Mouse (Mus musculus) kidney, embryonic 14.5 days (tissue): ENCODE measurements at regions not wholly inside any gene's neighbourhood (a gene's known extent, or its start where the extent isn't known, plus 50 kb on each side); places are given as distances from the start of the nearest gene placed in this dataset.
"Not testable (repeated sequence)": the region's sequence is repeated elsewhere in the genome, so short reads cannot be mapped to it uniquely, and the experiment has no call there.

Source experiments
- ATAC-seq: fragments of 200-750 bp; cut with Nextera tagmentation; 2 replicates; pipeline ENCODE4 v1.8.0; 2017; ENCODE audit warnings: moderate number of reproducible peaks, mild to moderate bottlenecking, moderate TSS enrichment, moderate library complexity; ENCODE audit not compliant: low FRiP score, low TSS enrichment
- H3K27ac ChIP-seq: fragments of 300-500 bp; sonication (generic); 2 replicates; pipeline ENCODE4 v1.5.1; 2014; ENCODE audit warnings: low read depth, mild to moderate bottlenecking, low read length, moderate library complexity, mixed read lengths
- H3K27me3 ChIP-seq: fragments of 300-500 bp; sonication (generic); 2 replicates; pipeline ENCODE4 v1.6.1; 2014; ENCODE audit warnings: mild to moderate bottlenecking, low read length; ENCODE audit not compliant: control insufficient read depth, insufficient read depth
- H3K36me3 ChIP-seq: fragments of 300-500 bp; sonication (generic); 2 replicates; pipeline ENCODE4 v1.6.1; 2014; ENCODE audit warnings: low read length, mixed read lengths; ENCODE audit not compliant: control insufficient read depth, insufficient read depth
- H3K4me1 ChIP-seq: fragments of 300-500 bp; sonication (generic); 2 replicates; pipeline ENCODE4 v1.6.1; 2014; ENCODE audit warnings: low read length, mixed read lengths; ENCODE audit not compliant: control insufficient read depth, insufficient read depth
- H3K4me2 ChIP-seq: fragments of 300-500 bp; sonication (generic); replicated peaks from 2 replicates; pipeline ENCODE4 v1.6.1; 2014; ENCODE audit warnings: low read depth, mild to moderate bottlenecking, low read length
- H3K4me3 ChIP-seq: fragments of 300-500 bp; sonication (generic); 2 replicates; pipeline ENCODE4 v1.5.1; 2014; ENCODE audit warnings: mild to moderate bottlenecking, low read length
- H3K9ac ChIP-seq: fragments of 300-500 bp; sonication (generic); 2 replicates; pipeline ENCODE4 v1.6.1; 2014; ENCODE audit warnings: low read depth, mild to moderate bottlenecking, low read length, moderate library complexity
- H3K9me3 ChIP-seq: fragments of 300-500 bp; sonication (generic); 2 replicates; pipeline ENCODE4 v1.6.1; 2016; ENCODE audit warnings: low read length; ENCODE audit not compliant: control insufficient read depth
- WGBS: fragments of 180-500 bp; shearing (Covaris S2); extraction: QIAGEN DNeasy Blood & Tissue Kit; methylation state at CpG from one replicate; pipeline ENCODE4 v1.1.7; 2014; 5-methylcytosine and 5-hydroxymethylcytosine counted together

DNA sequence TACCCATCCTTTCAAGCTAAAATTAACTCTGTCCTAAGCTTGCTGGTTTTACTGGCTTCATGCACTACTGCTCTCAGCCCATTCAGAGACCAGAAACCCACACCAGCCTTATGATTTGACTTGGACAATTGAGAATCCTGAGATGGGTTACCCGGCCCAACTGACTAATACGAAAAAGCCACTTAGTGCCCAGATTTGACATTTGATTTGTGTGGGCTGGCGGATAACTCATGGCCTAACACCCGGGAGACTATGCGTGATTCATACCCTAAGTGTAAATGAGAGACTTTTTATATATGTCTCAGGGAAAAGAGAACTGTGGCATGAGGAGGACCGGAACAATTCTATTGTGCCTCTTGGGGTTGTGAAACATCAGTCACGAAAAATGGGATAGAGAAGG lies 126.3 kb upstream of the Hpf1 start:
- Histone ChIP-seq H3K36me3 (no peaks in the 10 kb centered on the region), H3K4me2 (no peak overlapping the region), H3K27me3 (no peaks in the 10 kb centered on the region), H3K9ac (no peak overlapping the region), H3K9me3 (no peaks in the 10 kb centered on the region), H3K4me1 (no peaks in the 10 kb centered on the region), H3K27ac (no peak overlapping the region), H3K4me3 (no peak overlapping the region)
- WGBS = 78% methylated on average over 7 of the region's 7 CpGs
- no peak for ATAC-seq

DNA sequence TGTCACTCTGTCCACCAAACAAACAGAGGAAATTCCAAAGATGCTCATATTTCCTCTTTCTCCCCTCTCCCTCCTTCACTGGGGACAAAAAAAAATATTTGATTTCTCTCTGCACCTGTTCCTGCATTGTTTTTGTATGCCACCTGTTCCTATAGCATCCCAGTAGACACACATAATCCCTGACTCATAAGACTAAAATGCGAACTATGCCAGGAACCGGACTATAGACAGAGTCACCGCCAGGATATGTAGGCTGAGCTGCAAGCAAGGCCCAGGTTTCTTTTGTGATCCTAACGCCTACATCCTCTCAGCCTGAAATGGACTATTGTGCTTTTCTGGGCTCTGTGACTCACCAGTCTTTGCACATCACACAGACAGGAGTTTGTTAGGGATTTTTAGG lies 116.9 kb upstream of the Hpf1 start:
- ATAC-seq = no peak
- no peak overlapping the region for H3K9ac ChIP-seq
- WGBS = 66% methylated on average over 4 of the region's 4 CpGs
- H3K4me1 ChIP-seq = no peaks in the 10 kb centered on the region
- no peak overlapping the region for H3K27ac ChIP-seq
- no peaks in the 10 kb centered on the region for H3K27me3 ChIP-seq
- H3K4me2 ChIP-seq = no peak overlapping the region
- H3K9me3 ChIP-seq = no peaks in the 10 kb centered on the region
- no peaks in the 10 kb centered on the region for H3K36me3 ChIP-seq
- no peak overlapping the region for H3K4me3 ChIP-seq

DNA sequence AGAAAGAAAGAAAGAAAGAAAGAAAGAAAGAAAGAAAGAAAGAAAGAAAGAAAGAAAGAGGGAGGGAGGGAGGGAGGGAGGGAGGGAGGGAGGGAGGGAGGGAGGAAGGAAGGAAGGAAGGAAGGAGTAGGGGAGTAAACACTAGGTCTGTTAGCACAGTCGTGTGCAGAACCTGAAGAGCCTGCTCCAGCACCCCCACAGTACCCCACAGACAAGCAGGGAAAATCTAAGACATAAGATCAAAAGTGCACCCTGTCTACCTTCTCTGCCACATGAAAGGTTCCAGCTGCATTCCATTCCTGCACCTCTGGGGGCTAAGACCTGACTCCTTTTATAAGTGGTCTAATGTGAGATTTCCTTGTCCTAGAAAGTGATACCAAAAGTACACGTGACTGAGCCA lies 114.0 kb upstream of the Hpf1 start:
- WGBS = 41% methylated on average over 2 of the region's 2 CpGs
- not testable (repeated sequence) for H3K27me3 ChIP-seq, H3K36me3 ChIP-seq, H3K9me3 ChIP-seq, H3K9ac ChIP-seq, ATAC-seq, H3K4me1 ChIP-seq, H3K4me2 ChIP-seq, H3K4me3 ChIP-seq, H3K27ac ChIP-seq

DNA sequence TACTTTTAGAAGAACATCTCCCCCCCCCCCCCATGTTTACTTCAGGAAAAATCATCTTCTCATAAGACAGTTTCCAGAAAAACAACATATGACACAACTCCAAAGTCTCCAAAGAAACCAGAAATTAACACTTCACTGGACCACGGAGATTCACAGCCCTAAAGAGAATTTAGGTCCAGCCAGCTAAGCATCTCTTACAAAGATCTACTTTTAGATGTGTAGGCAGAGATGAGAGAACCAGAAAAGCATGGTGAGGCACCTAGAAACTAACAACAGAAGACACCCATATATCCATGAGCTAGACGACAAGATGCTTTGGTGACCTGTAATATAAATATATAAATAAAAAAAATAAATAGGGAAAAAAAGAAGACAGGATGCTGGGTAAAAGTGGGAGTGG lies 105.2 kb upstream of the Hpf1 start:
- Histone ChIP-seq H3K27ac (no peak overlapping the region), H3K4me1 (no peaks in the 10 kb centered on the region), H3K4me2 (no peak overlapping the region), H3K9me3 (no peaks in the 10 kb centered on the region), H3K4me3 (no peak overlapping the region), H3K36me3 (no peaks in the 10 kb centered on the region), H3K9ac (no peak overlapping the region), H3K27me3 (no peaks in the 10 kb centered on the region)
- WGBS = 88% methylated on average over 2 of the region's 2 CpGs
- no peak for ATAC-seq

DNA sequence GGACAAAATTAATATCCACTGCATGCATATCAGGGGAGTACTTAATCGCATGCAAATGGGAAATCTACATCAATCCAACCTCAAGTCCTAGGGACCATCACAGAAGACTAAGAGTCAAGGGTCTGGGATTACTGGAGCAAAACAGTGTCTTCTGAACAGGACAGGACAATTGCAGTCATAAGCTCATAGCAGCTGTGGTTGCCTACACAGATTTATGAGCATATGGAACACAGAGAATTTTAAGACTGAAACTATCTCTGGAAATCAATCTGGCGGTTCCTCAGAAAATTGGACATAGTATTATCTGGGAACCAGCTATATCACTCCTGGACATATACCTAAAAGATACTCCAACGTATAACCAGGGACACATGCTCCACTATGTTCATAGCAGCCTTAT lies 99.8 kb upstream of the Hpf1 start:
- Histone ChIP-seq H3K4me1 (no peaks in the 10 kb centered on the region), H3K4me3 (no peak overlapping the region), H3K27me3 (no peaks in the 10 kb centered on the region), H3K27ac (no peak overlapping the region), H3K9ac (no peak overlapping the region), H3K4me2 (no peak overlapping the region), H3K9me3 (no peaks in the 10 kb centered on the region), H3K36me3 (no peaks in the 10 kb centered on the region)
- ATAC-seq = no peak
- WGBS = 92% methylated on average over 3 of the region's 3 CpGs

DNA sequence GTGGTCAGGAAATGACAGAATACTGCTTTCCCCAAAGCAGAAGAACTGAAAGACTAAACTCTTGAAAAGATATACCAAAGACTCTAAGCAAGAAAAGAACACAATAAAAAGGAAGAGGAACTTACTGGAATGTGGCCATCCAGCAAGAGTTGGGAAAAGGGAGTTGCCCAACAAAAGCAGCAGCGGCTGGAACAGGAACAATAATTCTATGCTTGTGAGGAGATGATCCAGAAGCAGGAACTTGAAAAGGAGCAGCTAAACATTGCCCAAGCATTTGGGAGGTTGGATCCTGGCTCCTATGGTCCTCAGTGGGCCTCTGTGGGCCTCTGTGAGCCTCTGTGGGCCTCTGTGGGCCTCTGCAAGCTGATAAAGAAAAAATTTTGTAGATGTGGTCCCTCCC lies 97.7 kb upstream of the Hpf1 start:
- H3K27me3 ChIP-seq = no peaks in the 10 kb centered on the region
- H3K9me3 ChIP-seq = no peaks in the 10 kb centered on the region
- no peak overlapping the region for H3K4me2 ChIP-seq
- WGBS = 67% methylated on average over 1 of the region's 1 CpGs
- no peak for ATAC-seq
- no peaks in the 10 kb centered on the region for H3K4me1 ChIP-seq
- H3K9ac ChIP-seq = no peak overlapping the region
- no peak overlapping the region for H3K27ac ChIP-seq
- no peak overlapping the region for H3K4me3 ChIP-seq
- no peaks in the 10 kb centered on the region for H3K36me3 ChIP-seq

DNA sequence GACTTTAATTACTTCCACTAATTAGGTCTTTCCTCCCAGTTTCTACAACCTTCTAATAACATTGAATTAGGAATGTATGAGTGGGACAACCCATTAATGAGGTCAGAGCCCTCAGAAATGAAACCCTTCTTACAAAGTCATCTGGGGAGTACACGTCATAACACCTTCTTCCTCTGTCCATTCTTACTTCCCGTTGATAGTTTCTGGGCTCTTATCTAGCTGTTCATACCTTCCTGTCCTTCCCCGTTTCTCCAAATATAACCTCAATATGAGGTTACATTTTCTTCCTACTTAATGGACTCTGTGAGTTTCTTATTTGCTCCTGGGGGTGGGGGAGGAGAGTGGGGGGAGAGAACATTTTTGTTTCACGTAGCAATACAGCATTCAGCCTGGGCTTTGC lies 85.4 kb upstream of the Hpf1 start:
- Histone ChIP-seq H3K27ac (no peak overlapping the region), H3K9ac (no peak overlapping the region), H3K36me3 (no peaks in the 10 kb centered on the region), H3K4me2 (no peak overlapping the region), H3K4me3 (no peak overlapping the region), H3K4me1 (no peaks in the 10 kb centered on the region), H3K27me3 (no peaks in the 10 kb centered on the region), H3K9me3 (no peaks in the 10 kb centered on the region)
- ATAC-seq = no peak
- 78% methylated on average over 4 of the region's 4 CpGs for WGBS

DNA sequence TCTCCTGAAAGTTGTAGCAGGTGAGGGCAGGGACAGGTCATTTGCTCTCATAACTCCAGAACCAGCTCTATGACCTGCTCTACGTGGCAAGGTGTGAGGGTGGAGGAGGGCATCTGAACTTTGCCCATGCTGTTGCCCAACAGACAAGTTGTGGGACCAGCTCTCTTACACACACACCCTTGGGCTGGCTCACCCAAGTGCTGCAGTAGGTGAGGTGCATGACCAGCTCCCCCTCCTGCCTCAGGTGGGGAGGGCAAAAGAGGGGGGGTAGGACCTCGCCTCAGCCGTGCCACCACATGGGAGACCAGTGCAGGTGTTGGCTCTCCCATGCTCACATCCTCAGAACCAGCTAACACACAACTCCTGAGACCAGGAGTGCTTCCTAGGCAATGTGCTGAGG lies 83.4 kb upstream of the Hpf1 start:
- no peaks in the 10 kb centered on the region for H3K36me3 ChIP-seq
- no peak overlapping the region for H3K4me3 ChIP-seq
- no peak overlapping the region for H3K9ac ChIP-seq
- H3K9me3 ChIP-seq = no peaks in the 10 kb centered on the region
- no peaks in the 10 kb centered on the region for H3K4me1 ChIP-seq
- no peak overlapping the region for H3K4me2 ChIP-seq
- 76% methylated on average over 3 of the region's 3 CpGs for WGBS
- ATAC-seq = no peak
- no peak overlapping the region for H3K27ac ChIP-seq
- no peaks in the 10 kb centered on the region for H3K27me3 ChIP-seq

DNA sequence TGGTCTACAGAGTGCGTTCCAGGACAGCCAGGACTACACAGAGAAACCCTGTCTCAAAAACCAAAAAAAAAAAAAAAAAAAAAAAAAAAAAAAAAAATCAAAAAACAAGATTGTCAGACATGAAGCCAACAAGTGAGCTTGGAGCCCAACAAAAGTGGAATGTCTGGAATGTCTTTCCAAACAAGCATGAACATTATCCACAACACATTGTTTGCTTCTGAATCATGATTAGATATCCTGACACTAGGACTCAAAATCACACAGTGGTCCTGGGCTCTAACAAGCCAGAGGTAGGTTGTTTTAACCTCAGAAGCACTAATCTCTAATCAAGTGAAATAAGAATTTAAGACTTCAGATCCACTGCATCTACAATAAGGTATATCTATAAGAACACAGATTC lies 80.4 kb upstream of the Hpf1 start:
- 70% methylated on average over 1 of the region's 1 CpGs for WGBS
- H3K9ac ChIP-seq = no peak overlapping the region
- ATAC-seq = no peak

DNA sequence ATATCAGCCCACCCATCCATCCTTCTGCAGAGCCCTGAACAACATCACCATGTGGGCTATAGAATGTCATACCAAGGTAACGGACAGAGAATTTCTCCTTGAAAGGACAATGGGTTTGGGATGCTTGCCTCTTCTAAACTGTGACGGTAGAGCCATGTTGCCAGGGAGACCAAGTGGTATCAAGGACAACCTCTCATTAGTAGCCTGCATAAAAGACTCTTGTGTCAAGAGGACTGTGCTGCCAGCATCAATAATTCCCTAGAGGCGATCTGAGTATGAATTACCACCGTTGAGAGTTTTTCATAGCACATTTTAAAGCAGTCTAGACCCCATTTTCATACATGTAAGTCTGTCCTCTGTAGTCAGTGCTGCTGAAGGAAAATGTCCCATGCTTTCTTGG lies 79.3 kb upstream of the Hpf1 start:
- H3K9ac ChIP-seq = no peak overlapping the region
- 82% methylated on average over 4 of the region's 4 CpGs for WGBS
- no peaks in the 10 kb centered on the region for H3K36me3 ChIP-seq
- no peak overlapping the region for H3K4me3 ChIP-seq
- no peak overlapping the region for H3K27ac ChIP-seq
- no peak overlapping the region for H3K4me2 ChIP-seq
- no peak for ATAC-seq
- H3K4me1 ChIP-seq = no peaks in the 10 kb centered on the region
- H3K27me3 ChIP-seq = no peaks in the 10 kb centered on the region
- H3K9me3 ChIP-seq = no peaks in the 10 kb centered on the region

More for the DNA sequence above, 80.4 kb upstream of the Hpf1 start:
- no peaks in the 10 kb centered on the region for H3K4me1 ChIP-seq
- no peak overlapping the region for H3K27ac ChIP-seq
- H3K36me3 ChIP-seq = no peaks in the 10 kb centered on the region
- H3K4me3 ChIP-seq = no peak overlapping the region
- no peaks in the 10 kb centered on the region for H3K9me3 ChIP-seq
- no peaks in the 10 kb centered on the region for H3K27me3 ChIP-seq
- no peak overlapping the region for H3K4me2 ChIP-seq
